Mouse (Mus musculus): ENCODE data around the gene Chn1.
A peak's percentile ranks its signal among the peaks of the same experiment; 100 is the strongest.

Gene Chn1

DNA sequence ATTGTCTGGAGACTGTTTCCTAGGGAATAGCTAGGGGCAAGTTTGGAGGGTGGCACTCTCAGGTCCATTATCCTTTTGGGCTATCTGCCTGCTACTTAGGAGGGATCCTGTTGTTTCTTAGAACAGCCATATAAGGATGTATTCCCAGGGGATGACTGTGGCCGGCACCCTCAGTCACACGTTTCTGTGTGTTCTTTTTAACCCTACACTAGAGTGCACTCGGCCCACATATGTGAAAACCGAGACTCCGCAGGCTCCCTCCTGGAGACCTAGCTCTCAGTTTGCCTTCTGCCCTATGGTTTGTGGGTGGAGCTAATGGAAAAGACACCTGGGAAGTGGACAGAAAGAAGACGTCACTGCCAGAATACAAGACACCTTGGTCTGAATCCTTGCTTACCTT, 183.9 kb downstream of the Chn1 start:
- no peak for DNase-seq (ENCODE audit: low spot score)

DNA sequence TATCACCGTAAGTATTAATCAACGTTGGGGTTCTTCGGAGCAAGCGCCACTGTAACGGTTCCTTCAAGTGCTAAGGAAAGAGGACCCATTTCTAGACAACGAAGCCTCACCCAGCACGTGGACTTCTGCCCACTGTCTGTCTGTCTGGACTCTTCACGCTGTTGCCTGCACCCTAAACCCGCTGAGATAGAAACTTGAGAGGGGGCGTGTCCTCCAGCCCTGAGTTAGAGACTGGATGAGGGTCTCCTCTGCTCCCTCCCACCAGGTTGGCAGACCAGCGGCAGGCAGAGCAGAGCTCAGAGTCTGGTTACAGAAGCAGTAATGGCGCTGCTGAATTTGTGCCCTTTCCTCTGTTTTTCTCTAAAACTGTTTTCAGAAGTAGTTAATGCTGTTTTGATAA, 185.0 kb downstream of the Chn1 start:
- no peak for DNase-seq (ENCODE audit: low spot score)

- no peak for DNase-seq (ENCODE audit: low spot score)
Measured at GRCm38 (mm10) chr2:73588951-73589350, 186.2 kb downstream of the Chn1 start.

DNA sequence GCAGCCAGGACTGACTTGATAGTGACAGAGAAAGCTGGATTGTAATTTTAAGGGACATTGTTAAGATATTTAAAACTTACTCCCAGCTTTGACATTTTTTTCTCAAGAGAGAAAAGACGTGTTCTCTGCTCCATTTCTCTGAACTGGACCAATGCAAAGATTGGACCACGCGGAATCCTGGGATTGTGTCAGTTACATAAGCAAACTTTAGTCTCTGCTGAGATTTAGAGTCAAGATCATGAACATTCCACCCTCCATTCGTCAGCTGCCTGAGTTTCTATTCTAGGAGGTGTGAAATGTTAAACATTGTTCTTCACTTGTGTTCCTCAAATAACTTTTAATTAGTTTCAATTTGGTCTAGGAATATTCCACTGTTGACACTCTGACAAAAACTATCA, 188.0 kb downstream of the Chn1 start:
- no peak for DNase-seq (ENCODE audit: low spot score)

DNA sequence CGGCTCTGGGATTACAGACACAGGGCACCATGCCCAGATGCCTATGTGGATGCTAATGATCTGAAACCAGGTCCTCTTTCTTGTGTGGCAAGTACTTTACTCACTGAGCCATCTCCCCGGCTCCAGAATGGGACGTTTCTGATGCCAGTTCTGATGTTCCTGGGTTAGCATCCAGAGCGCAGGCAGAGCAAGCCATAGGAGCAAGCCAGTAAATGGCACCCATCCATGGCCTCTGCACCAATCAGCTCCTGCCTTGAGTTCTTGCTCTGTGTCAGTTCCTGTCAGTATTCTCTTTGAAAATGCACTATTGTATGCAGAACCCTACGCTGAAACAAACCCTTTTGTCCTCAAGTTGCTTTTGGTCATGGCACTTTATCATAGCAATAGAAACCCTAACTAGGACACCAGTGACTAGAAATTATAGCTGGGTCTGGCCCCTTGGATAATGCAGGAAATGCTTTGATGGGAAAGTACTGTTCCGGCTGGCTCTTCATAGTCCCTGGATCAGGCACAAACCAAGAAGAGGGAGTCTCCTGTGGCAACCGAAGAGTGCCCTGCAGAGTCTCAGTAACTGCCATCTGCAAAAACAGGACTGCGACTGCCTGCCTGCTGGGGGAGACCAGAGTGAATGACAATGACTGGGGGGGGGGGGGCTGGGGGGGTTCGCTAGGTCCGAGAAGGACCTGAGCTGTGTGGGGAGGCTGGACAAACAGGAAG, 188.6 kb downstream of the Chn1 start:
- DNase-seq (ENCODE audit: low spot score): no peak

- no peak for DNase-seq (ENCODE audit: low spot score)
Measured at GRCm38 (mm10) chr2:73585347-73585831, 189.8 kb downstream of the Chn1 start.

DNA sequence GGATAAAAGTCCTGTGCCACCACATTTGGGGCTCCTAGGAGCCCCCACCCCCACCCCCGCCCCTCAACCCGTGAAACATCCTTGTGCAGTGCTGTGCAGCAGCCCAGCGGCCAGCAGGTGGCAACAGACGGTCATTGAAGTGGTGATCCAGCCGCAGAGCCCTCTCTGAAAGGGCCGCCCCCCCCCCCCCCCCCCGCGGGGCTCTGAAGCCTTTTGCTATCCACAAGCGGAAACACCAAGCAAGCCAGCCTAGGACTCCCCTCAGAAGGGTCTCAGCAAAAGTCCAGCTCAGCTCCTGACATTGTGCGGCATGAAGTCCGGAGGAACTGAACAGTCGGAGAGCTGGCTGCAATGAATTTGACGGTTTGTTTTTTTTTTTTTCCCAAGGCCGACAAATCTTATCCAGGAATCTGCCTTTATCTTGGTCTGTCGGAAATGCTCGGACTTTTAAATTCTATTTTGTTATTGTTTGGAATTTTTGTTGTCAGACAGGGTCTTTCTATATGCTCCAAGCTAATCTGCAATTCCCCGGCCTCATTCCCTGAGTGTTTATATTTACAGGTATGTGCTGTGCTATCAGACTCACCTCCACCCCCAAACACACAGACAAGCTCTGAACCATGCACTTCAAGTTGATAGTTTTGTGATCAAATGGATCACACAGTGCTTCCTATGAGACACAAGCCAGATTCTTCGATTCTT, 190.3 kb downstream of the Chn1 start:
- peak; percentile 32 for DNase-seq (ENCODE audit: low spot score)

DNA sequence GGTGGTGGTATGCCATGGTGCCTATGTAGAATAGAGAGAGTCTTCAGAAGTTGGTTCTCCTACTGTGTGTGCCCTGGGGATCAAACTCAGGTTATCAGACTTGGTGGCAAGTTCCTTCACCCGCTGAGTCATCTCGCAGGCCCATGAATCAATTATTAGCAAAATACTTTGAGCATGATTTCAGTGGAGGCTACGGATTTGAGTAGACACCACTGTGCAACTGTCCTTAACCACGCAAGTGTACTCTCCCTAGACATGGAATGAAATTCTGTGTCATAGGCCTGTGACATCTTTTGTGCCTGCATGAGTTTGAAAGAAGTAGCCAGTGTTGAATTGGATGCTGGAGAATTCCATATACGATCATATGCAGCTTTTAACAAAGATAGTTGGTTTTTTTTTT, 194.4 kb downstream of the Chn1 start:
- DNase-seq (ENCODE audit: low spot score): no peak

DNA sequence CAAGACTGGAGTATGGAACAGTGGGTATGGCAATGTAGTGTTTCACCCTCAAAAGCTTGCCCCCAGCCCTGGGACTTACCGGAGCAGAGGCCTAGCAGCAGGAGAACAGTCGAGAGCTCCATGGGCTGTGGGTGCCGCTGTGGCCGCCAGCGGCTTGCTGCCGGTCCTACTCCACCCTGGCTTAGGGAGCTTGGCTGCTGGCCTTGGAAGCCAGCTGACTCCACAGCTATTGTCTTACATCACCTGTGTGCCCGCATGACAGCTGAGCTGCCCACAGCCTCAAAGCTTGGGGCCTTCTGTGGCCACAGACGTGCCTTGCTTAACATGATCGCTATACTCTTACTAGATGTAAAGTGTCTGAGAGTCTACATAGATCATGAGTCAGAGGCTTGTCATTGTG, 195.0 kb downstream of the Chn1 start, which contains the start of gene Chrna1:
Chrna1 (minus strand) TSS at position 173 of the 400 bp plus-strand sequence.
- DNase-seq (ENCODE audit: low spot score): no peak

- no peak for DNase-seq (ENCODE audit: low spot score)
Measured at GRCm38 (mm10) chr2:73579168-73579567, 196.0 kb downstream of the Chn1 start.

DNA sequence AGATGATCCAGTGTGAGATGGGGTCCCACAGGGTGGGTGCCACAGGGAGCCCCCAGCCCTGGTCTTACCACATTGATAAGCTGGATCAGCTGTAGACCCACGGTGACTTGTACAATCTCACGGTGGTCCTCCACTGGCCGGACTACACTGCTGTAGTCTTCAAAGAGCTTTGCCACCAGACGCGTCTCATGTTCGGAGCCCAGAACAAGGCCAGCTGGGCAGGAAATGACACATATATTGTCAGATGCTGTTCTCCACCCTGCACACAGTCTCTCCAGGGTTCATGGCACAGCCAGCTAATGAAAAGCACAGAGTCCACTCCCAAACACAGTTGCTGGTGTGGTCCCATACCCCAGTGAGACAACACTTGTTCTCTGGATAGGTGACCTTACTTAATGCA, 200.7 kb downstream of the Chn1 start:
- no peak for DNase-seq (ENCODE audit: low spot score)

- no peak for DNase-seq (ENCODE audit: low spot score)
Measured at GRCm38 (mm10) chr2:73573556-73573955, 201.6 kb downstream of the Chn1 start.

- no peak for DNase-seq (ENCODE audit: low spot score)
Measured at GRCm38 (mm10) chr2:73572539-73573372, 202.4 kb downstream of the Chn1 start.

- DNase-seq (ENCODE audit: low spot score): no peak
Measured at GRCm38 (mm10) chr2:73571901-73572300, 203.2 kb downstream of the Chn1 start.

DNA sequence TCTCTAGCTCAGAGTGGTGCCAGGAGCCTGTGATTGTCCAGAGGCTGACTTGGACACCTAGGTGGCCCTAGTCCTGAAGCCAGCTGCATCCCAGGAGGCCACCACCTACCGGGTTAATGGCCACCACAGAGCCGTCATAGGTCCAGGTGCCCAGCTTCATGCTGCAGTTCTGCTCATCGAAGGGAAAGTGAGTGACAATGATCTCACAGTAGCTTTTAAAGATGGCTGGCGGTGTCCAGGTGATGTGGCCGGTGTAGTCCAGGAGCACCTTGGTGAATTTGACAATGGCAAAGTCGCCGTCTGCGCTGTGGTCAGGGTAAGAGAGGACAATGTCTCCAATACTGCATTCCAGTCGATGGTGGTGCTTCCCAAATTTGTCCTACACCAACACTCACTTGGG, 203.8 kb downstream of the Chn1 start:
- DNase-seq (ENCODE audit: low spot score): no peak

DNA sequence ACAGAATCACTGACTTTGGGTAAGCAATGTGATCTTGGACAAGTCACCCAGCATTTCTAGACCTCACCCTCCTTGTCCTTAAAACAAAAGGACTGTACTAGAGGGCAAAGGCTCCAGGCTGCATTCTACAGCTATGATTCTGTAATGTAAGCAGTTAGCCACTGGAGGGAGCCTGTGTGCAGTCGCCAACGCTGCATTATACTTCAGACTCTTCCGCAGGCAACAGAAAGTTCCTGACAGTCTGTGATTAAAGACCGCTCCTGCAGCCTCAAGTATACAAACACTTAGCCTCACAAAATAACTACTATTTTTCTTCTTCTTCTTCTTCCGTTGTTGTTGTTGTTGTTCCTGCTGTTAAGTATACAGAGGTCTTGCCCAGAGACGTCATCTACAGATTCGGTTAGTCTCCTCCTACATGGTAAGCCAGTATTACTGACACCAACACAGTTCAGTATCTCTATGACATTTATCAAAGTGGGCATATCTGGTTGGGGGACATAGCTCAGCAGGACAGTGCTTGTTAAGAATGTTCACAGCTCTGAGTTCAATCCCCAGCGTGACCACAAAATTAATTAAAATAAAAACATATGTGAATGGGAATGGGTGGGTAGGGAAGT, 208.0 kb downstream of the Chn1 start:
- DNase-seq (ENCODE audit: low spot score): no peak

GRCm38 (mm10) chr2:73566162-73566561, 209.0 kb downstream of the Chn1 start:
- no peak for DNase-seq (ENCODE audit: low spot score)

- no peak for DNase-seq (ENCODE audit: low spot score)
Measured at GRCm38 (mm10) chr2:73563690-73564089, 211.5 kb downstream of the Chn1 start.

GRCm38 (mm10) chr2:73562656-73563055, 212.5 kb downstream of the Chn1 start:
- no peak for DNase-seq (ENCODE audit: low spot score)

- DNase-seq (ENCODE audit: low spot score): no peak
Measured at GRCm38 (mm10) chr2:73561665-73562063, 213.5 kb downstream of the Chn1 start.

DNA sequence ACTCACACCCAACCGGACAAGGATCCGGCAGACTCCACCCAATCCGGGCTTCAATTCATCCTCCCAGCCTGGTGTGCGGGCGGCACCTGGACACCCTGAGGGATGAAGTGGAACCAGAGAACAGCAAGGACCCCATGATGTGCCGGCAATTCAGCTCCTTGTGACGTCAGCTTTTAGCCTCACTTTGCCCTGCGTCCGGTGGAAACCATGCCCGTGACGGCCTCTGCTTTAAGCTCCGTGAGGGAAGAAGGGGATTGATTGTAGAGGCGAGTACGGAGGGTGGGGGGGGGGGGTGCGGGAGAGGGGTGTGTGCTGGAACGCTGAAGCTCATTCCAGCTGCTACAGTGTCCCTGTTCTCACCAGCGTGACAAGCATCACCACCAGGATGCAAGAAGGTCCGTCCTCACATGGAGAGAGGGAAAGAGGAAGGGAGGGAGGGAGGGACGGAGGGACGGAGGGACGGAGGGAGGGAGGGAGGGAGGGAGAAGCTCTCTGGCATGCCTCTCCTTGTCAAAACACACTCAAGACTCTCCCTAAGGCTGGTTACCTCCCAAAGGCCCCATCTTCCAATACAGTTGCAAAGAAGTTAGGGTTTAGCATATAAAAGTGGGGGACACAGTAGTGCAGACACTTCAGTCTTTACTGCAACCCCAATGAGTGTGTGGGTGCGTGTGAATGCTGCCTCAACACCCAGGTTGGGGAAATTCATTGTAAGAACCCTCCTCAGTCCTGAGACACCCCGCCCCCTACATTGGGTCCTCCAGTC, 214.1 kb downstream of the Chn1 start:
- no peak for DNase-seq (ENCODE audit: low spot score)

Data from urinary bladder, postnatal 10 days (tissue).